Mouse (Mus musculus) bone marrow macrophage, adult 2 months (primary cell): Measurements from ENCODE around the gene Rasgrf1. TPM values are rescaled to one million over a fixed set of nuclear protein-coding genes. Genes with fewer than 3 reads are reported as not detected.
"Not testable (repeated sequence)": the region's sequence is repeated elsewhere in the genome, so short reads cannot be mapped to it uniquely, and the experiment has no call there.

Experiments used
- H3K27ac ChIP-seq: 2 replicates; pipeline ENCODE4 v1.5.1; 2012; ENCODE audit warnings: low read depth, low read length; ENCODE audit not compliant: insufficient read depth
- H3K4me1 ChIP-seq: 2 replicates; pipeline ENCODE4 v1.6.1; 2012; ENCODE audit warnings: low read length; ENCODE audit not compliant: control insufficient read depth, insufficient read depth
- H3K4me3 ChIP-seq: 2 replicates; pipeline ENCODE4 v1.5.1; 2012; ENCODE audit warnings: mild to moderate bottlenecking, low read length, moderate library complexity; ENCODE audit not compliant: insufficient read depth
- CTCF ChIP-seq: IDR thresholded peaks from 2 replicates; pipeline ENCODE4 v1.5.1; 2012; ENCODE audit warnings: low read depth, mild to moderate bottlenecking, low read length, moderate library complexity
- POLR2A ChIP-seq: IDR thresholded peaks from 2 replicates; pipeline ENCODE4 v1.6.1; 2012; ENCODE audit warnings: mild to moderate bottlenecking, low read depth, low read length, borderline replicate concordance
- polyA plus RNA-seq: library from polyadenylated mRNA; stranded (reverse); fragments of >200 nt; gene quantifications from 2 replicates; pipeline ENCODE4 v1.2.4, GENCODE M21; 2012; ENCODE audit not compliant: missing spikeins, insufficient read depth, insufficient read length

Gene Rasgrf1
- polyA plus RNA-seq, 1 experiment, result 0.58 TPM

DNA sequence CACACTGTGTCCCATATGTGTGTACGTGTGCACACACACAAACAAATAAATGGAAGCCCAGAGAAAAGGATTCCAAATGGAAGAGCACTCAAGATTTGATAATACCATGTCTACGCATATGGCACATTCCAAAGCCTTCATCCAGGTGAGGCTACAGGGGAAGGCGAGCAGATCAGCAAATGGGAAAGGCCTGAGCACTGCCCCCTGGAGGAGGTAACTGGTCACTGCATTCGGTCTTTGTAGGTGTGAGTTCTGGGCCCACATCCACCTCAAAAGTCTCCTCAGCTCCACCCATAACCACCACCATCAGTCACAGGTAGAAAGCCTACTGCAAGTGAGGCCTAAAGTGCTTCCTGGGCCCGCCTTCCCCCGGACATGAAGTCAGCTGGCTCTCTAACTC, 118.0 kb downstream of the Rasgrf1 start:
- Histone ChIP-seq H3K4me1 (no peaks in the 10 kb centered on the region), H3K27ac (no peak overlapping the region), H3K4me3 (no peak overlapping the region)
- TF ChIP-seq POLR2A (no peak), CTCF (peak; percentile 35; the same call in 1 of the 2 replicates)

DNA sequence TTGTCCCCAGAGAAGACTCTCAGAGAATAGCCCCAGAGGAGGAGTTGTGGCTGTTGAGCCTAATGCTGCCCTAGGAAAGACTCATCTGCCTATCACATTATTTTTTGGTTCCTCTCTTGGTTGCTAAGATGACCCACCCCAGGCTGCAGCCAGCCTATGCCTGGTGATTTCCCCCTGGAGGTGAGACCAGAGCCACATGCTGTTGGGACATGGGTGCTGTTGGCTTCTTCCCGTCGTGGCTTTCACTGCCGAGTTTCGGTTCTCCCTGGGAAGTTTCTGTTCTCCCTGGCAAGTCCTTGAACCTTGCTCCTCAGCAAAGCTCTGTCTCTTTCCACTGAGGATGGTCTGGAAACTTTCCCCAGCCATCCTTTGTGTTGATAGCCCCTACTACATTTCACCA, 124.2 kb downstream of the Rasgrf1 start:
- H3K4me3 ChIP-seq, result no peak overlapping the region
- peaks cover 24% of the 10 kb centered on the region for H3K4me1 ChIP-seq
- peak overlapping the region; percentile 63 for H3K27ac ChIP-seq
- TF ChIP-seq CTCF (no peak), POLR2A (no peak)

DNA sequence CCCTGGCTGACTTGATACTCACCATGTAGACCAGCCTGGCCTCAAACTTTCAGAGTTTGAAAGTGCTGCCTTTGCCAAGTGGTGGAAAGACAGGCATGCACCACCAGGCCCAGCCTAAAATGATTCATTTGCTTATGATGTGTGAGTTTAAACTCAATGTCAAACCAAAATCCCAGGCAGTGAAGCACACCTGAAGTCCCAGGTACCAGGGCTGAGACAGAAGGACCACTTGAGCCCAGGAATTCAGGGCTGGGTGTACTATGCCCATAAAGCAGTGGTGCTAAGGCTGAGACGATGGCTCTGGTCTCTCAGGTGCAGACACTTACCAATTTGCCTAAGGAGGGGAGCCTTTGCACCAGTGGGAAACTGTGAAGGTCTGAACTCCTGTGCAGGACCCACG, 125.5 kb downstream of the Rasgrf1 start:
- Histone ChIP-seq H3K4me1 (peaks cover 24% of the 10 kb centered on the region), H3K27ac (no peak overlapping the region), H3K4me3 (no peak overlapping the region)
- no peak for TF ChIP-seq POLR2A

DNA sequence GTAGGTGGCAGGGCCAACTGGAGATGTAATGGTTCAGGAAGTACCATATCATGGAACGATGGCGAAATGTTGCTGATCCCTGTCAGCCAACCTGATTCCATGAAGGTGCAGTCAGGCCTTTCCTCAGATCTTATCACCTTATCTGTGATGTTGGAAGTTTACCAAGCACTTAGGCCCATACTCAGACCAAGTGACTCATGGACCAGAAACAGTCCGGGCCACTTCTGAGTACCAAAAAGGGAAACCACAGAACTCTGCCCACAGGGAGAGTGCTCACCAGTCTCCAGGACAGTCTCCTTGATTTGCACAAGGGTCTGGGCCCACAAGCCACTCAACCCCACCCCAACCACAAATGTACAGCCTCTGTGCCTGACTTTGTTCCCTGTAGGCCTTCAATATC, 126.1 kb downstream of the Rasgrf1 start:
- H3K4me3 ChIP-seq, result no peak overlapping the region

DNA sequence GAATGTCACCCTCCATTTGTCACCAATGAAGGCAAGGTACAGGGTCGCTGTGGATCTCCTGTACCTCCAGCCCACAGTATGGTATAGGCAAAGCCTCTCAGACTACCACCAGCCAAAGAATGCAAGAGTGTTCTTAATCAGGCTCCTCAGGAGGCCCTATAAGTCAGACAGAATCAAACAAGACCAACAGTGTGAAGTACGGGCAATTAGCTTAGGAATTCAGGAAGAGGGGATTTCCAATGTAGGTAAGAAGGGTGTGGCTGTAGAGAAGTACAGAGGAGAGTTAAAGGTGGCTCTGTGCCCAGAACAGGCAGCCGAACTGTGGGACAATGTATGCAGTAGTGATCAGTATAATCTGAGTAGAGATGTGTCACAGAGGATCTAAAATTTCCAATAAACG, 126.6 kb downstream of the Rasgrf1 start:
- TF ChIP-seq POLR2A (no peak), CTCF (no peak)
- no peak overlapping the region for H3K27ac ChIP-seq
- no peak overlapping the region for H3K4me3 ChIP-seq
- peaks cover 24% of the 10 kb centered on the region for H3K4me1 ChIP-seq

More for the DNA sequence above, 126.1 kb downstream of the Rasgrf1 start:
- Histone ChIP-seq H3K27ac (no peak overlapping the region), H3K4me1 (peaks cover 24% of the 10 kb centered on the region)
- TF ChIP-seq CTCF (no peak), POLR2A (no peak)

DNA sequence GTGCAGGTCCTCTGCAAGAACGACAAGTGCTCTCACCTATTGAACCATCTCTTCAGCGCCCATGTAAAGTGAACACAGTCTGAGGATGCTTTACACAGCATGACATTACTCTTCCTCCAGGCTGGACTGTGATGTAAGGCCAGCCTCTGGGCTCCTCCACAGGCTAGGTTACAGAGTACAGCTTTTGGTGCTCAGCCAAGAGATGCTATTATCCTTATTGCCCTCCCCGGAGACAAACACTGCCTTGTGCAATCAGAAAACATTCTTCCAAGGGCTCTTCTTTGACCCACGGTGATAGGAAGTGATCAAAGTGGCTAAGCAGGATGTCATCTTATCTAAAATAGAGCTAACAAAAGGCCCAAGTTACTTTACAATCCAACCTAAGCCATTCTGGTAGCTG, 128.8 kb downstream of the Rasgrf1 start:
- no peak for TF ChIP-seq CTCF
- no peak for TF ChIP-seq POLR2A
- Histone ChIP-seq H3K4me1 (peaks cover 20% of the 10 kb centered on the region), H3K27ac (no peak overlapping the region), H3K4me3 (no peak overlapping the region)

DNA sequence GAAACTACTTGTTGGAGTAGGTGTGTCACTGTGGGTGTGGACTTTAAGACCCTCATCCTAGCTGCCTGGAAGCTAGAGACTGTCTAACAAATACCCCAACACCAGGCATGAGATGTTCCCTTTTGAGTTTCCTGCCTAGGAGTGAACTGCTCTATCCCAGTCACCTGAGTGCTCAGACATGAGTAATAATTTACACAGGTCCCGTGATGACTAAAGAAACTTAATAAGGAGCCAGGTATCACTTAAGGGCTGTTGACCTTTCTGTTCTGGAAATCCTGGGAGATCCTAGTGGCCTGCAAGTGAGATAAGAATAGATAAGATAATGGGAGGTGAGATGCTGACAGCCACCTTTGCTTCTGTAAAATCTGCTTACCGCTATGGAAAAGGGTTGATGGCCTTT, 131.2 kb downstream of the Rasgrf1 start:
- TF ChIP-seq POLR2A (no peak), CTCF (no peak)
- no peak overlapping the region for H3K4me3 ChIP-seq
- peaks cover 6% of the 10 kb centered on the region for H3K4me1 ChIP-seq
- H3K27ac ChIP-seq, result no peak overlapping the region

DNA sequence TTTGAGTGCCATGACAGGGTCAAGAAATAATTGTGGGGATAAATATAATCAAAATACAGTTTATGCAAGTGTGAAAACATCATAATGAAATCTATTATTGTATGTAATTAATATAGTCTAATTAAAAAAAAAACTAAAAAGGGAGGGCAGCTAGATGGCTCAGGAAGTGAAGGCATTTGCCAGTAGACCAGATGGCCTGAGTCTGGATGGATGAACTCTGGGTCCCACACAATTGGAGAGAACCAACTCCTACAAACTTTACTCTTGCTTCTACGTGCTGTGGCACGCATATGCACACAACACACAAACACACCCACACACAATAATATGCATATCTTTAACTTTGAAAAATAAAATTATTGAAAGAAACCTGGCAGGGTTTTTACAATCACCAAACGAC, 131.8 kb downstream of the Rasgrf1 start:
- Histone ChIP-seq H3K27ac (no peak overlapping the region), H3K4me1 (peaks cover 3% of the 10 kb centered on the region), H3K4me3 (no peak overlapping the region)
- no peak for TF ChIP-seq CTCF
- no peak for TF ChIP-seq POLR2A

DNA sequence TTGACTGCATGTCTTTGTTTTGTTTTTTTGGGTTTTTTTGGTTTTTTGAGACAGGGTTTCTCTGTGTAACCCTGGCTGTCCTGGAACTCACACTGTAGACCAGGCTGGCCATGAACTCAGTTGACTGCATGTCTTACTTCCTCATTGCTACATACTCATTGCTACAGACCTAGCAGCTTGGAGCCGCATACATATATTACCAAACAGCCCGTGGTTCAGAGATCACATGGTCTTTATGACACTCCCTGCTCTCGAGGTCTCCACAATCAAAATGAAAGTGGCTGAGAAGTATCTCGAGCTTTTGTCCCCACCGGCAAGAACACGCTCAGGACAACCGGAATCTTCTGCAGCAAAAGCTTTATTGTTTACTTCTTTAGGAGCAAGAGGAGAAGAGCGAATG, 133.2 kb downstream of the Rasgrf1 start:
- not testable (repeated sequence) for H3K4me1 ChIP-seq, H3K27ac ChIP-seq, H3K4me3 ChIP-seq

DNA sequence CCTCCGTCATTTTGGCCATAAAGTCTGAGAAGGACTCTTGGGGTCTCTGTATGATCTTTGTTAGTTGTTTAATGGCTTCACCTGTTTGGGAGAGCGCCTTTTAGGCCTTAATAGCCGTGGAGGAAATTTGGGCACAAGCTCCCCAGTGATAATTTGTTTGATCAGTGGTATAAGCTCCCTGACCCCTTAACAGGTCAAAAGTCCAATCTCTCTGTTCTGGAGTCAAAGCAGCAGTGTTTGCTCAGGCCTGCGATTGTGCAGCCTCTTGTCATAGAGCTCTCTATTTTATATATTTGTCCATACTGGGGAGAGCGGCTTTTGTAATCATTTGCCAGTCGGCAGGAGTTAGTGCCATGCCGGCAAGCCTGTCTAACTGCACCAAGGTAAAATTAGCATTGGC, 135.5 kb downstream of the Rasgrf1 start:
- no peak overlapping the region for H3K4me3 ChIP-seq
- peaks cover 3% of the 10 kb centered on the region for H3K4me1 ChIP-seq
- TF ChIP-seq POLR2A, result no peak
- no peak for TF ChIP-seq CTCF
- H3K27ac ChIP-seq, result no peak overlapping the region

DNA sequence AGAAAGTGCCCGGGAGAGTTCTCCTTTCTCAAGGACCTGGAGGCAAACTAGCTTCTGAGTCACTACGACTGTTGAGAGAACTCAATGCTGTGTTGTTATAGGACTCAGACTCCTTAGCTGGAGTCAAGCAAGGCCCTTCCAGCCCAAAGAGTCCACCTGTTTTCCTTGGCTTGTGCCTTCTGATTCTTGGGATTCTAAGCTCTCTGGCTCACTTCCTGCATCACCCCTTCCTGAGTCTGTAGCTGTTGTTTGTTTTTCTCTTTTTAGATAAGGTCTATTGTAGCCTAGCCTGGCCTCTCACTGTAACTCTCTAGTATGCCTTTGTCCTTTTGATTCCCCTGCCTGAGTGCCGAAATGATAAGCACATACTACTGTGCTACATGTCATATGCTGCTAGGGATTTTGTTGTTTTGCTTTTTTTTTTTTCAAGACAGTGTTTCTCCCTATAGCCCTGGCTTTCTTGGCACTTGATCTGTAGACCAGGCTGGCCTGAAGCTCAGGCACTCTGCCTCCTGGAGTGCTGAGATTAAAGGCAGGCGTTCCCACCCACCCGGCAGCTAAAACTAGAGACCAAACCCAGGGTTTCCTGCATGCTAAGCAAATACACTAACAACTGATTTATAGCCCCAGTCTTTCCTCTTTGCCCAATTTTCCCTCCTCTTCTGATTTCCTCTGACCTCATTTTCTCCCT, 138.4 kb downstream of the Rasgrf1 start:
- Histone ChIP-seq H3K4me1 (no peaks in the 10 kb centered on the region), H3K4me3 (no peak overlapping the region), H3K27ac (no peak overlapping the region)
- TF ChIP-seq POLR2A, result no peak
- no peak for TF ChIP-seq CTCF
